Mouse (Mus musculus) hematopoietic stem cell, adult 5-6 weeks (primary cell): ENCODE data around the gene Otop3. TPM values are rescaled to one million over a fixed set of nuclear protein-coding genes. Genes with fewer than 3 reads are reported as not detected.

Source experiments
- ATAC-seq, 2 experiments: fragments of 125-278 bp in 1 of 2; replicated peaks in 1 of 2; 2 replicates each; pipeline ENCODE4 v1.8.0; 2016 to 2017; ENCODE audit warnings: inconsistent platforms in 2 of 2, mild to moderate bottlenecking in 2 of 2, moderate number of reproducible peaks in 2 of 2, low read depth in 1 of 2, moderate TSS enrichment in 1 of 2; ENCODE audit not compliant: low FRiP score in 2 of 2, poor library complexity in 2 of 2, severe bottlenecking in 2 of 2, insufficient read depth in 1 of 2, low TSS enrichment in 1 of 2
- total RNA-seq: library from RNA; stranded (forward); fragments of 172-1452, 232-1000 nt; gene quantifications from 2 replicates; pipeline ENCODE4 v1.2.3, GENCODE M21; 2017

Gene Otop3
- total RNA-seq, 1 experiment from 2014 or later: not detected

- no peak for ATAC-seq
Measured at GRCm38 (mm10) chr11:115306863-115307262, 27.7 kb upstream of the Otop3 start, which contains the start of gene Otop2. Gene Otop2, plus strand, starts transcription at chr11:115307163.

GRCm38 (mm10) chr11:115308781-115309180, 25.8 kb upstream of the Otop3 start:
- no peak for ATAC-seq

- ATAC-seq: 0 out of 4 replicates have a peak, but pooled peaks of 1 of the 2 experiments have one; percentile 26
Measured at GRCm38 (mm10) chr11:115314249-115314648, 20.3 kb upstream of the Otop3 start.

- ATAC-seq: no peak
Measured at GRCm38 (mm10) chr11:115317204-115317603, 17.3 kb upstream of the Otop3 start.

- ATAC-seq: no peak
Measured at GRCm38 (mm10) chr11:115318245-115319027, 16.1 kb upstream of the Otop3 start.

- no peak for ATAC-seq
Measured at GRCm38 (mm10) chr11:115319704-115320383, 14.7 kb upstream of the Otop3 start.

GRCm38 (mm10) chr11:115321906-115322693, 12.4 kb upstream of the Otop3 start, which contains the start of gene Ush1g:
Gene Ush1g, minus strand, starts transcription at chr11:115322041.
- peak; percentile 47 to 71; a peak in 3 of 4 replicates for ATAC-seq

GRCm38 (mm10) chr11:115323354-115323753, 11.2 kb upstream of the Otop3 start:
- ATAC-seq: no peak

GRCm38 (mm10) chr11:115326730-115327129, 7.8 kb upstream of the Otop3 start:
- ATAC-seq: no peak

- ATAC-seq: no peak
Measured at GRCm38 (mm10) chr11:115329339-115329738, 5.2 kb upstream of the Otop3 start.

- ATAC-seq: no peak
Measured at GRCm38 (mm10) chr11:115335223-115335622, 692 bp downstream of the Otop3 start.

GRCm38 (mm10) chr11:115336115-115336514, 1.6 kb downstream of the Otop3 start:
- no peak for ATAC-seq

GRCm38 (mm10) chr11:115337350-115337749, 2.8 kb downstream of the Otop3 start:
- no peak for ATAC-seq

- ATAC-seq: no peak
Measured at GRCm38 (mm10) chr11:115337826-115338225, 3.3 kb downstream of the Otop3 start.

- no peak for ATAC-seq
Measured at GRCm38 (mm10) chr11:115341246-115341645, 6.7 kb downstream of the Otop3 start.

GRCm38 (mm10) chr11:115341866-115342265, 7.3 kb downstream of the Otop3 start:
- ATAC-seq: no peak

GRCm38 (mm10) chr11:115344967-115345366, 10.4 kb downstream of the Otop3 start:
- no peak for ATAC-seq

GRCm38 (mm10) chr11:115345515-115345914, 11.0 kb downstream of the Otop3 start:
- ATAC-seq: no peak
